Mouse (Mus musculus) erythroblast, adult 5-6 weeks (primary cell): ENCODE results near the gene Caprin1. TPM values are rescaled to one million over a fixed set of nuclear protein-coding genes. Genes with fewer than 3 reads are reported as not detected.

Experiments
- ATAC-seq: replicated peaks from 2 replicates; pipeline ENCODE4 v1.8.0; 2016; ENCODE audit warnings: moderate number of reproducible peaks, mild to moderate bottlenecking, moderate TSS enrichment, inconsistent platforms; ENCODE audit not compliant: poor library complexity, low FRiP score, severe bottlenecking
- total RNA-seq, 2 experiments: library from RNA; stranded (forward) in 1 of 2; stranded (reverse) in 1 of 2; fragments of 150-400 nt in 1 of 2; fragments of 200-764, 138-1000 nt in 1 of 2; gene quantifications; 2 replicates each; pipeline versions ENCODE4 v1.2.3 to v1.2.4; 2015 to 2017; ENCODE audit warnings: low replicate concordance in 2 of 2

The Caprin1 gene
- total RNA-seq (2015; ENCODE audit: low replicate concordance) (103 and 109 TPM in 2 replicates), total RNA-seq (2017; ENCODE audit: low replicate concordance) (109 and 137 TPM in 2 replicates)

DNA sequence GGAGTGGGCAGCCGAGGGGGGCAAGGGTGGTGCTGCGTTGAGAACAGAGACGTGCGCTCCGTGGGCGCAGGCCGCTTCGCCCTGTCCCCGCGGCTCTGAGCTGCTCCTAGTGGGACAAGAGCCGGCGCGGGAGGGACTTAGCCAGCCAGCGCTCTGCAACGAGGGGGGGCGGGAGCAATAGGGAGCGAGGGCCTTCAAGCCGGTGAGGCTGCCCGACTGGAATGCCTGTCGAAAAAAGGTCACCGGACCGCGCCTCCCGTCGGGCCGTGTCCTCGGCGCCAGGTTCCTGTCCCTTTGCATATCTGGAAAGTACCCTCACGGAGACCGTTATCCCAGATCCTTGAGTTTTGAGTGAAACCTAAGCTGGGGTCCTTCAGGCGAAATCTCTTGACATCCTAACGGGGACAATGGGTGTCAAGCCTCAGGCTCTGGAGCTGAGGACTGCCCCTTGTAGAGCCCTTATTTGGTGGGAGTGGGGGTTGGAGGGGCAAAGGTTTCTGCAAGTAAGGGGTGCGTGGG lies at the start of gene Caprin1:
Caprin1 (minus strand) TSS at position 159 of the 519 bp plus-strand sequence.
- peak; percentile 88 for ATAC-seq

- ATAC-seq: no peak
Measured at GRCm38 (mm10) chr2:103846875-103847274, 49.4 kb upstream of the Caprin1 start.

DNA sequence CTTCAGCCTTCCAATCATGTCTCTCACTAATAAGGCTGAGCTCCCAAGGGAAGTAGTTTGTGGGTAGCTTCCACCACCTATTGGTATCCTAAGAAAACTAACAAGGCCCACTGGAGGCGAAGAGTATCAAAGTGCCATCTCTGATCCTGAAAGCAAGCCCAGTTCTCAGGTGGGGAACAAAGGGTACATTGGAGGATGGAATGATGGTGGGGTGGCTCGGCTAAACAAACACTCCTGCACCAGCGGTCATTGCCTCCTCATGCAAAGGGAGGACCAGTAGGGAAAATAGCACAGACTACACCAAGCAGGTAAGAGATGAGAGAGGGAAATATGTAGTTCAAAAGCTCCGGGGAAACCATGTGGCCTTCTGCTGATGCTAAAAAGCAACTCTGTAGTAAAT lies 48.8 kb upstream of the Caprin1 start:
- ATAC-seq: no peak

DNA sequence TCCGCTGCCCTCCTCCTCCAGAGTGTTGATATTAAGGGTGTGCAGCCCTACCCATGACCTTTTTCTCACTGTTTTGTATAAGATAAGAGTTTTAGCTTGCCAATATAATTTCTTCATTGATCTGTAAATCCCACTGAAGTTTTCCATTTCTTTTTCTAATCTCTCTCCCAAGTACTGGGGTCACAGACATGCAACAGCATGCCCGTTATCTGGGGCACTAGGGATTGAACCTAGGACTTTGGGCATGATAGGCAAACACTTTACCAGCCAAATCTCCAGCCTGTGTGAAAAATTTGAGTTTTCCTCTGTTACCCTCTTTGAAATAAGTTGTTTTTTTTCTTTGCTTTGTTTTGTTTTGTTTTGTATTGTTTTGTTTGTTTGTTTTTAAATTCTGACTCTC lies 46.6 kb upstream of the Caprin1 start:
- no peak for ATAC-seq

- no peak for ATAC-seq
Measured at GRCm38 (mm10) chr2:103843321-103843720, 45.9 kb upstream of the Caprin1 start.

DNA sequence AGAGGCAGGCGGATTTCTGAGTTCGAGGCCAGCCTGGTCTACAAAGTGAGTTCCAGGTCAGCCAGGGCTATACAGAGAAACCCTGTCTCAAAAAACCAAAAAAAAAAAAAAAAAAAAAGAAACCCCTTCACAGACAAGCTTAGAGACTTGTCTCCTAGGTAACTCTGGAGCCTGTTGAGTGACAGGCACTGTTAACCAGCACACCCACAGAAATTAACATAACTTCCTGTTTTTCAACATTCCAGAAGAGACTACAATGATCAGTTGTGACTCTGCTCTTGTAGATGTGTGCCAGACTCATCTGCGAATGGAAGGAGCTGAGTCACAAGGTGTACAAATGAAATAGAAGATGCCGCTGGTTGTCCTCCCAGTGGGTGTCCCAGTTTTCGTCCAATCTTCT lies 44.9 kb upstream of the Caprin1 start:
- no peak for ATAC-seq

DNA sequence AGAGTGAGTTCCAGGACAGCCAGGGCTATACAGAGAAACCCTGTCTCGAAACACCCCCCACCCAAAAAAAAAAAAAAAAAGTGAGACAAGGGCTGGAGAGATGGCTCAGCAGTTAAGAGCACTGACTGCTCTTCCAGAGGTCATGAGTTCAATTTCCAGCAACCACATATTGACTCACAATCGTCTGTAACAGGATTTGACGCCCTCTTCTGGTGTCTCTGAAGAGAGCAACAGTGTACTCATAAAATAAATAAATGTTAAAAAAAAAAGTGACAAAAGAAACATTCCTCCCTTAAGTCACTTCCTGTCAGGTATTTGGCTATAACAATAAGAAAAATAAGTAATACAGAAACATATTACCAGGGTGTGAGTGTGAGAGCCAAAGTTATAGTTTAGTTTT lies 41.0 kb upstream of the Caprin1 start:
- ATAC-seq: no peak

- ATAC-seq: no peak
Measured at GRCm38 (mm10) chr2:103837166-103837565, 39.7 kb upstream of the Caprin1 start.

DNA sequence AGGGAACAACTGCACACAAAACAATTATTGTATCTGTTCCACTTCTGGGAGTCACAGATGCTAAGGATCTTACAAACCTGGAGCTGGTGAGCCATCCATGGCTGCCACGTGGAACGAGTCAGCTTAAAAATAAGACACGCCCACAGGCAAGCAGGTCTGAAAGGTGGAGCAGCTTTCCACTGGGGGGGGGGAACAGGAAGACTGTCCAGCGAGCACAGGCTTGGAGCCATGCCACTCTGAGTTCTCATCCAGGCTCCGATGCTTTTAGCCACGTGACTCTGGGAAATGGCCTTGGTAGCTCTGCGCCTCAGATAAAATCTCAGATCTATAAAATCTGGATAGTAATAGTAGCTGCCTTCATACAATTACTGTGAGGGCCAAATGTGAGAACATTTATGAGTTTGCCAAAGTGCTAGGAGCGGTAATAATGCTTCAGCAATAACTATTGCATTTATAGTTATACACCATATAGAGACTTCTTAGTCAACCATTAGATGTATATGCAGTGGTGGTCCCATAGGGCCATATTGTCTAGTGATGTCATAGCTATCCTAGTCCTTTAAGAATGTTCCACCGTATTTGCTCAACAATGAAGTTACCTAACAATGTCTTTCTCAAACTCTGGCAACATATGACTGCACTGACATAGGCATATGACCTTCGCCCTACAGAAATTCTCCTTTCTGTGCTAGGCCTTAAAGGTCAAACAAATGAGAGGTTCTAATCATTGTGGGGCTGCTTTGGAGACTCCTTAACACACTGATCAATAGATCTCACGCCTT lies 38.4 kb upstream of the Caprin1 start:
- ATAC-seq: no peak

DNA sequence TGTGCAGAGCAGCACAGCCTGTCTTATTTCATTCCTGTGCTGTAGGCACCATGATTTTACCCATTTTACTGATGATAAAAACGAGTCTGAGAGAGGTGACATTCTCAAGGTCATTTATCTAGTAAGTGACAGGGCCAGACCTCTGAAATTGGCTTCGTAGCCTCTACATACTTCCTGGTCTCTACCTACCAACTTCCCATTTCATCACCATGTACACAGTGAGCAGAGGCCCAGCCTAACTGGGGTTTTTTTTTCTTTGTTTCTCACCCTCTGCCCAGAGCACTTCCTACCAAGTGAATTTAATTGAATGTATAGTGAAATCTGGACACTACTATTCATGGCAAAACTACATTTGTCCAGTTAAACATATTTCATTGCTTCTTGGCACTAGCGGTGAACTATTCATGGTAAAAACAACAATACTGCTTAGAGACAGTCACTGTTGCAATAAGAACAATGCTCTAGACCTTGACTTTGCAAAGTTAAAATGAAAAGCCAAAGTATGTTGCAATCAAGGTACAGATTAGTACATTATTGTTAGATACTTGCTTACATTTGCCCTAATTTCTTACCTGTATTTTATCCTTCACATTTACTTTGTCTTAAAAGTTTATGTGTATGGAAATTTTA lies 36.5 kb upstream of the Caprin1 start:
- ATAC-seq: no peak

- ATAC-seq: no peak
Measured at GRCm38 (mm10) chr2:103832899-103833298, 35.5 kb upstream of the Caprin1 start.

- no peak for ATAC-seq
Measured at GRCm38 (mm10) chr2:103828900-103829299, 31.5 kb upstream of the Caprin1 start.

- no peak for ATAC-seq
Measured at GRCm38 (mm10) chr2:103824916-103825315, 27.5 kb upstream of the Caprin1 start.

DNA sequence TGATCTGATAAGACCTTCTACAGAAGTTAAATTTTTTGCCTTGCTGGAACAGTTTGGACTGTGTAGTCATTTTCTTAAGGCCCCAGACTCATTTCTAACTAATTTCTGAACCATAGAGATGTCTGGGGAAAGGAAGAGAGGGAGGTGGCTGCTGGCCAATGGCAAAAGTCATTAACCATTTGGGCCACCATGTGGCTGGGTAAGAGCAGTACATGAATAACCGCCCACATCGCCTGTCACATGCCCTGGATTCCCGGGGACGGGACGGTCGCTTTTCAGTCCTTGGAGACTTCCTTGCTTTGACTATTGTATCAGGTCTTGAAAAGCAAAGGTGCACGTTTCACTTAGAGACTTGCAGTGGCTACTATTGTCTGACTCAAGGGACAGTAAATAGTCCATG lies 25.1 kb upstream of the Caprin1 start:
- ATAC-seq: no peak

DNA sequence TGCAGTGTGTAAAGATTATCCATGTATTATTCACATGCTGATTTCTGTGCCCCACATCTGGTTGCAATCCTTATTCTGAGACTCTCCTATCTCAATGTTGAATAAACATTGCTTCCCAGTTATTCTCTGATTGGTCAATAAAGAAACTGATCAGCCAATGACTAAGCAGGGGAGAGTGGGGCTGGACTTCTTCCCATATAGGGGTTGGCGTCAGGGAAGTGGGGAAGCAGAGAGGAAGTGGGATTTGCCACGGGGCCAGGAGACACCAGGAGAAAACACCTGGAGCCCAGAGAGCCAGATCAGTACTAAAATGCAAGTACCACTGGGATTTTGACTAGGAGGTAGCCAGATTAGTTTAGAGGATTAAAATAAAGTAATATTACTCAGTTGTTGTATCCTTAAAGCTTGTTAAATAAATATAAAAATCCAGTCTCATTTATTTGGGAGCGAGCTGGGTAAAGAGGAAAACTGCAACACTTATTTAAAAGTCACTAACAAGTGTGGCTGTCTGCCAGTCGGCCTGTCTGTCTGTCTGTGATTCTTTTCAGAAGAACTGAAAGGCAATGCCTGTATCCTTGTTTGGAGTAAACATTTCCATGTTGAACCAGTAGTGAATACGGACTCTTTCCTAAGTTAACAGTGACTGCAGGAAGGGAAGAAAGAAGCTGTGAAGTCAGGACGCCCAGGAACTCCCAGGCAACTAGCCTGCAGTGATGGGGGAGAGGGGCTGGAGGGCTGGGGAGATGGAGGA lies 19.9 kb upstream of the Caprin1 start:
- ATAC-seq: no peak

GRCm38 (mm10) chr2:103815976-103816375 lies 18.5 kb upstream of the Caprin1 start:
- no peak for ATAC-seq

- no peak for ATAC-seq
Measured at GRCm38 (mm10) chr2:103811465-103812191, 14.2 kb upstream of the Caprin1 start.

DNA sequence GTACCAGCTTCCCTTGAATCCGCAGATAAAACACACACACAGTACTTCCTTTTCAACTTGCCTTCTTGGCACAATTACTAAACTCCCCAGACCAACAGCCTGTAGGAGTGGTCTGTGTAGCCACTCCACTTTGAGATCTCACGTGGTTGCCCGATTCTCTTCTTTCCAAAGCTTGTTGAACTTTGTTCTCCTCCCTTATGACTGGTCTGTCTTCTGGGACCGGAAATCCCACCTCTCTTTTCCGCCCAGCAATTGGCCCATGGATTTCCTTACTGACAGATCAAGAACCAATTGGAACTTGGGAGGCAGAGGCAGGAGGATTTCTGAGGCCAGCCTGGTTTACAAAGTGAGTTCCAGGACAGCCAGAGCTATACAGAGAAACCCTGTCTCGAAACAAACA lies 13.0 kb upstream of the Caprin1 start:
- ATAC-seq: no peak

- ATAC-seq: 0 out of 2 replicates have a peak, but pooled peaks have one; percentile 36
Measured at GRCm38 (mm10) chr2:103808466-103808865, 11.0 kb upstream of the Caprin1 start.
